Mouse (Mus musculus) megakaryocyte, adult 5-6 weeks (primary cell): ENCODE measurements around the gene Dock7. TPM values are rescaled to one million over a fixed set of nuclear protein-coding genes. Genes with fewer than 3 reads are reported as not detected.

Experiments
- ATAC-seq: 2 replicates; pipeline ENCODE4 v1.8.0; 2016; ENCODE audit warnings: mild to moderate bottlenecking, inconsistent platforms; ENCODE audit not compliant: poor library complexity, severe bottlenecking
- total RNA-seq, 2 experiments: library from RNA; stranded (forward) in 1 of 2; stranded (reverse) in 1 of 2; fragments of 153-499, 151-499 nt in 1 of 2; fragments of 221-1000, 200-1000 nt in 1 of 2; gene quantifications; 2 replicates each; pipeline versions ENCODE4 v1.2.3 to v1.2.4; 2015 to 2017

Gene Dock7
- total RNA-seq, 2 experiments from 2014 or later = 13.1 to 23.3 TPM

GRCm38 (mm10) chr4:99122047-99122446 is 1.3 kb upstream of the Dock7 start:
- ATAC-seq = no peak

GRCm38 (mm10) chr4:99121123-99121755 is 524 bp upstream of the Dock7 start:
- no peak for ATAC-seq

- ATAC-seq = no peak
These were observed 1.7 kb downstream of the Dock7 start for GRCm38 (mm10) chr4:99119051-99119450.

GRCm38 (mm10) chr4:99115797-99116196 is 4.9 kb downstream of the Dock7 start:
- no peak for ATAC-seq

- ATAC-seq = peak; percentile 60
These were observed 9.0 kb downstream of the Dock7 start for GRCm38 (mm10) chr4:99111670-99112069.

- no peak for ATAC-seq
These were observed 11.9 kb downstream of the Dock7 start for GRCm38 (mm10) chr4:99108817-99109216.

DNA sequence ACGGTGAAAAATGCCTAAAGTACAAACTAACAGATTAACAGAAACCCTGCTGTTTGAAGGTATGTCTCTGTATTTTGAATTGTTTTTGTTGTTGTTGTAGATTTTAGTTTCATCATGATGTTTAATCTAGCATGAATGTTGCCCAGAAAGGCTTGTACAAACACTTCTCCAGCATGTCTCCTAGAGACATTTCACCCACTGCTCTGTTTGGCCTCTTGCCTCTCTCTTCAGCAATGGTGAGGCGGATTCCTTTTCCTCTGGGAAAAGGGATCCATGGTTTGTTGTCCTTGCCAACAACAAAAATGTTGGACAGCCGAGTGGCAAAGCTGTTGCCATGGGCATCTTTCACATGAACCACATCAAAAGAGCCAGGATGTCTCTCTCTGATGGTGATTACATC is 17.9 kb downstream of the Dock7 start:
- ATAC-seq = no peak

GRCm38 (mm10) chr4:99100724-99101123 is 20.0 kb downstream of the Dock7 start:
- peak; percentile 91 for ATAC-seq

DNA sequence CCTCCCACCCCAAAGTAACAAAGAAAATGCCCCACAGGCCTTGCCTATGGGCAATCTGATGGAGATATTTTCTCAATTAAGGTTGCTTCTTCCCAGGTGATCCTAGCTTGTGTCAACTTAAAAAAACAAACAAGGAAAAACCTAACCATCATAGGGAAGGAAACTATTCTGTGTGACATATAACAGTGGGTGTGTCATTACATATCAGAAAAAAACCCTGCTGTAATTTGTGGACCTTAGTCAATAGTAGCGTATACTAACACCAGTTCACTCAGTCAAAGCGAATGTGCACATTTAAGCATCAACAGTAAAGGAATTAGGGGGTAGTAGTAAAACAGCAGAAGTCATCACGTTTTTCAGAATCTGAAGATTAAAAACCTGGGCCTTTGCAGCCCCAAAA is 28.9 kb downstream of the Dock7 start:
- no peak for ATAC-seq

DNA sequence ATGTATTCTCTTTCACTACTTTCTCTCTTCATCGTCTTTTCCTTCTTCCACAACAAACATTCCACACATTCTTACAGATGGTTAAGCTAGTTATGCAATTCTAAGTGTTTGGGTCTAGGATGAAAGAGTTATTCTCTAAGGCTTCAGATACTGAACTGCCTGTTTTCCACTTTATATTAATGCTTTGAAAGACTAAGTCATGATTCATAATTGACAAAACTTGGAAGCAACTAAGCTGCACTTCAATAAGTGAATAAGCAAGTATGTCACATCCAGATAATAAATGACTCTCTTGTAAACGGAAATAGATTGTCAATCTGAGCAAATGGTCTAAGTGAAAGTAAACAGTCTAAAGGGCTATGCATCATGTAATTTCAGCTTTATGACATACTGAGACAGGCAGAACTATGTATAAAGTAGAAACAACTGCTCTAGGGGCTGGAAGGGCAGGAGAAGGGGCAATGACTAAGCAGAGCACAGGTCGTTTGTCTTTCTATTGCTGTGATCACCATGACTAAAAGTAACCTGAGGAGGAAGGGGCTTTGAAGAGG is 29.5 kb downstream of the Dock7 start:
- no peak for ATAC-seq

GRCm38 (mm10) chr4:99087760-99088485 is 32.8 kb downstream of the Dock7 start:
- ATAC-seq = no peak

GRCm38 (mm10) chr4:99083862-99084261 is 36.9 kb downstream of the Dock7 start:
- ATAC-seq = no peak

DNA sequence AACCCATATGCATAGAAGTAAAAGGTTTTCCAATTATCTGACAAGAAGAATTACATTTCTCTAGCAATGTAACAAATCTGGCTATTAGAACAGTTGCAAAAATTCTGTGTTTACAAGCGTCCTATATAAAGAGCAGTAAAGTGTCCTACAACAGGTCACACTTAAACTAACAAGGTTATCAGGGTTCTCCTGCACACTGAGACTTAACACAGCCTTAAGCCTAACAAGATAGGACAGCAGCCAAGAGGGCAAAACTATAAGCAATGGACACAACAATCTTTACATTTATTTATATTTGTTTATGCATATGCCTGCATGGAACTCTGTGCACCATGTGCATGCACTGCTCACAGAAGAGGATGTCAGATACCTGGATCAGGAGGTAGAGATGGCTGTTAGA is 39.5 kb downstream of the Dock7 start:
- ATAC-seq = no peak

DNA sequence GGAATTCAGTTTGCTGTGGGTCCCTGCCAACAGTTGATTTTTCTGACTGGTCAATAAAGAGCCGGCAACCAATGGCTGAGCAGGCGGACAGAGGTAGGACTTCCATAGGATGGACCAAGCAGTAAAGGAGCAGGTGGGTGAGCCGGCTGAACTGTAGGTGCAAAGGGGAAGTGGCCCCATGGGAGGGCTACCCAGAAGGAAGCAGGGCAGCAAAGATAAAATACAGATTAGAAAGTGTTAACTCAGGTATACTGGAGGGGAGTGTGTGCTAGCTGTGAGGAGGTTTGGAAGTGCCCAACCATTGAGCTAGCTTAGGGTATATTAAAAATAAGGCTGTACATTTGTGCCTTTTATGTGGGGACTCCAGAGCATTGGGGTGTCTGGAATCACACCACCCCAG is 42.7 kb downstream of the Dock7 start:
- no peak for ATAC-seq

DNA sequence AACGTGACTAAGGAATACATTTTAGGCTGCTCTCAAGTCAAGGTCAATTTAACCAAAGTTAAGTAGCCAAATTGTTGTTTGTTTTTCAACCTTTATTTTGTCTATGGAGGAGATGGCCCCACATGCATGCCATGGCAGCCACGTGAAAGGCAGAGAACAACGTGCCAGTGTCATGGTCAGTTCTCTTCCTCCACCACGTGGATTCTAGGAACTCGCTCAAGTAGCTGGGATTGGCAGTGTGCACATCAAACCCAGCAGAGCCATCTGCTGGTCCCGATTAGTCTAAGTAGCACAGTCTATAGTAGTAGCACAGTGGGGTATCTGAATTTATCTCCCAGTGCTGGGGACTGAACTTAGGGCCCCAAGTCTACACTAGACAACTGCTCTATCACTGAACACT is 51.9 kb downstream of the Dock7 start:
- no peak for ATAC-seq

GRCm38 (mm10) chr4:99064524-99064923 is 56.2 kb downstream of the Dock7 start:
- no peak for ATAC-seq

DNA sequence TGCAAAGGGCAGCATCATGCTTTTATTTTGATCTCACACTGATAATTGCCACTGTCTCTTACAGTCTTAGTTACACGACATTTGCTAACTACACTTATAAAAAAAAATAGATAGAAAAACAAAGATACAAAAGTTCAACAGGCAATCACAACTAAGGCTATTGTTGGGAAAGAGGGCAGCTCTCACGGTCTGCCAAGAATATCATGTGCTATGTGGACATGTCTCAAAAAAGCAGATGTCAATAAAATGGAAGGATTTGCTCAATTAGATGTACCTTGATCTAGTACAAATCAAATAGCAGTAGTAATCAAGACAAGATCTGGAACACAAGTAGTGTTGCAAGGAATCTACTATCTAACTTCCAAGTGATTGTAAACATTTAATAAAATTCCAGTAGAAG is 72.1 kb downstream of the Dock7 start:
- ATAC-seq = no peak

GRCm38 (mm10) chr4:99046471-99046870 is 74.2 kb downstream of the Dock7 start:
- ATAC-seq = no peak

DNA sequence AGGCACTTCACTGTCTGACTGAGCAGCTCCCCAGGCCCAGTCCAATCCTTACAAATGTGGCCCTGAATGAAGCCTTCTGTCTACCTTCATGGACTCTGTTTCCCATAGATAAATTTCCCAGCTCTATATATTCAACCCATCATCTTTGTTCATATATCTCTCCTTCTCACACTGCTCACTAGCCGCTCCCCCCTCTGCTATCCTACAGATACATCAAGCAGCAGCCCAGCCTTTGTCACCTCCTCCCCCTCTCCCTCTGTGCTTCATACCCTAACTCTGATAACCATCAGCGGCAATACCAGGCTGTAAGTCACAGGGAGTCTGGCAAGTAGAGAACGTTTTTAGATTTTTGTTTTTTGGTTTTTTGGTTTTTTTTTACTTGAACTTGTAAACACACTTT is 75.9 kb downstream of the Dock7 start:
- no peak for ATAC-seq

DNA sequence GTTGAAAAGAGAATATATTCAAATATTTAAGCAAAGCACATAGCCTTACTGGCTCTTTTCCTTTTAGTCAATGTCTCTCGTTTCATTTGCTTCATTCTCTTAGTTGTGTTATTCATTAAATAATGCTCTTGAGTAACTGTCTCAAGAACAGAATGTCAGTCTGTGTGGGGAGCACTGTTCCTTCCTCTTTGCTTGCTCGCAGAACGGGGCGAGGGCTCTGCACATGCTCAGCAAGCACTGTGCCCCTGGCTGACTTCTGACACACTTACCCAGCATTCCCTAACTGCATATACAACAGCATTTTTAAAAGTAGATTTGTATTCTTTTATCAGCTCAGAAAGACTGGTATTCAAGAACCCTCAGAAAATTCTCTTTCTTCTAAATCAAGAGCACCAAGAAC is 87.8 kb downstream of the Dock7 start:
- peak; percentile 95 for ATAC-seq

DNA sequence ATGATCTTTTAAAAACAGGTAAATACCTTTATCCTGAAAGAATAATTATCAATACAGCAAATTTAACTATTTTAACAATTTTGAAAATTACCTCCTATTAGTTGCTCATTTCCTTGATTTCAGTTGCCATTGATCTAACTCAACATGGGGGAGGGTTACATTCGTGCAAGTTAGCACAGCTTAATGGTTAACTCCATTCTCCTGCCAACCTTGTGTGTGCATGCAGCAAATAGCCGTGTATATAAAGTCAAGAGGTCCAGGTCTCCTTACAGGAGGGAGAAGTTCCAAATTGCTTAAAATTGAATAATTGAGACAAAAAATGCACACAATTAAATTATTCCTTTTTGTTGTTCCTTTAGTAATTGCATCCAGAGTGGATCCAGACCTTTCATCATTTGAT is 90.0 kb downstream of the Dock7 start, which contains the start of gene Angptl3:
Angptl3 (plus strand) TSS at position 269 of the 400 bp plus-strand sequence.
- no peak for ATAC-seq

GRCm38 (mm10) chr4:99028377-99028776 is 92.3 kb downstream of the Dock7 start:
- no peak for ATAC-seq
